Mouse (Mus musculus): ENCODE data around the gene Csf1.
A peak's percentile ranks its signal among the peaks of the same experiment; 100 is the strongest.
"Not testable (repeated sequence)": the region's sequence is repeated elsewhere in the genome, so short reads cannot be mapped to it uniquely, and the experiment has no call there.

Gene Csf1

GRCm38 (mm10) chr3:107749446-107749845 lies 10.8 kb downstream of the Csf1 start:
- DNase-seq (ENCODE audit: low read depth, low spot score), result no peak

GRCm38 (mm10) chr3:107748260-107748955 lies 11.9 kb downstream of the Csf1 start:
- no peak for DNase-seq (ENCODE audit: low read depth, low spot score)

- DNase-seq (ENCODE audit: low read depth, low spot score), result no peak
These were observed 14.2 kb downstream of the Csf1 start for GRCm38 (mm10) chr3:107746026-107746425.

GRCm38 (mm10) chr3:107743650-107744049 lies 16.6 kb downstream of the Csf1 start:
- DNase-seq (ENCODE audit: low read depth, low spot score), result no peak

- DNase-seq (ENCODE audit: low read depth, low spot score), result no peak
These were observed 17.2 kb downstream of the Csf1 start for GRCm38 (mm10) chr3:107743107-107743506.

- no peak for DNase-seq (ENCODE audit: low read depth, low spot score)
These were observed 18.1 kb downstream of the Csf1 start for GRCm38 (mm10) chr3:107742071-107742710.

- DNase-seq (ENCODE audit: low read depth, low spot score), result no peak
These were observed 18.9 kb downstream of the Csf1 start for GRCm38 (mm10) chr3:107741387-107741786.

GRCm38 (mm10) chr3:107740578-107741207 lies 19.6 kb downstream of the Csf1 start:
- DNase-seq (ENCODE audit: low read depth, low spot score), result peak; percentile 42

- no peak for DNase-seq (ENCODE audit: low read depth, low spot score)
These were observed 20.3 kb downstream of the Csf1 start for GRCm38 (mm10) chr3:107739966-107740365.

GRCm38 (mm10) chr3:107739456-107739855 lies 20.8 kb downstream of the Csf1 start:
- no peak for DNase-seq (ENCODE audit: low read depth, low spot score)

GRCm38 (mm10) chr3:107738620-107739019 lies 21.6 kb downstream of the Csf1 start:
- no peak for DNase-seq (ENCODE audit: low read depth, low spot score)

GRCm38 (mm10) chr3:107737609-107738190 lies 22.6 kb downstream of the Csf1 start:
- no peak for DNase-seq (ENCODE audit: low read depth, low spot score)

GRCm38 (mm10) chr3:107735620-107736019 lies 24.6 kb downstream of the Csf1 start:
- DNase-seq (ENCODE audit: low read depth, low spot score), result not testable (repeated sequence)

GRCm38 (mm10) chr3:107733329-107733728 lies 26.9 kb downstream of the Csf1 start:
- DNase-seq (ENCODE audit: low read depth, low spot score), result no peak

GRCm38 (mm10) chr3:107730236-107730635 lies 30.0 kb downstream of the Csf1 start:
- DNase-seq (ENCODE audit: low read depth, low spot score), result no peak

GRCm38 (mm10) chr3:107728509-107728908 lies 31.8 kb downstream of the Csf1 start:
- no peak for DNase-seq (ENCODE audit: low read depth, low spot score)

GRCm38 (mm10) chr3:107715971-107716370 lies 44.3 kb downstream of the Csf1 start:
- DNase-seq (ENCODE audit: low read depth, low spot score), result no peak

GRCm38 (mm10) chr3:107714276-107714933 lies 45.9 kb downstream of the Csf1 start:
- DNase-seq (ENCODE audit: low read depth, low spot score), result no peak

GRCm38 (mm10) chr3:107712081-107712480 lies 48.2 kb downstream of the Csf1 start:
- DNase-seq (ENCODE audit: low read depth, low spot score), result no peak

GRCm38 (mm10) chr3:107709156-107709555 lies 51.1 kb downstream of the Csf1 start:
- DNase-seq (ENCODE audit: low read depth, low spot score), result no peak

GRCm38 (mm10) chr3:107707239-107707638 lies 53.0 kb downstream of the Csf1 start:
- DNase-seq (ENCODE audit: low read depth, low spot score), result no peak

- DNase-seq (ENCODE audit: low read depth, low spot score), result no peak
These were observed 54.1 kb downstream of the Csf1 start for GRCm38 (mm10) chr3:107706164-107706563.

Measured in brain, embryonic 18.5 days (tissue).